Mouse (Mus musculus): ENCODE measurements around the gene Srpr. TPM values are rescaled to one million over a fixed set of nuclear protein-coding genes. Genes with fewer than 3 reads are reported as not detected.

Srpr gene
- polyA plus RNA-seq, 1 experiment from 2014 or later = 94.2 TPM

Other genes starting within 250 kb of the Srpr start
- gene St3gal4, start 80.9 kb upstream of the Srpr start, polyA plus RNA-seq (2016; fragmentation: Nextera tagmentation; extraction: Ambion mirVana) = 15.6 and 18.5 TPM in 2 replicates
- 73.1 and 73.8 TPM in 2 replicates for gene Dcps, start 24.1 kb upstream of the Srpr start, polyA plus RNA-seq (2016; fragmentation: Nextera tagmentation; extraction: Ambion mirVana)
- 11.9 and 13.4 TPM in 2 replicates for gene Tirap, start 116 bp downstream of the Srpr start, polyA plus RNA-seq (2016; fragmentation: Nextera tagmentation; extraction: Ambion mirVana)
- 45.7 and 50.4 TPM in 2 replicates for gene Foxred1, start 10.9 kb downstream of the Srpr start, polyA plus RNA-seq (2016; fragmentation: Nextera tagmentation; extraction: Ambion mirVana)
- gene Fam118b, start 67.6 kb downstream of the Srpr start, polyA plus RNA-seq (2016; fragmentation: Nextera tagmentation; extraction: Ambion mirVana) = 62.2 and 62.6 TPM in 2 replicates
- 24.2 and 26.4 TPM in 2 replicates for gene Rpusd4, start 67.7 kb downstream of the Srpr start, polyA plus RNA-seq (2016; fragmentation: Nextera tagmentation; extraction: Ambion mirVana)
- 15.8 and 21.5 TPM in 2 replicates for gene Cdon, start 221.0 kb downstream of the Srpr start, polyA plus RNA-seq (2016; fragmentation: Nextera tagmentation; extraction: Ambion mirVana)

Measured in hindbrain, embryonic 12.5 days (tissue).